Comparison of ENCODE assay signal across 16 mouse cellular contexts in genomic region chr13:92134792-92135191, GRCm38 (mm10).
"Had no signal": no experiment of that assay in that cellular context is flagged by ENCODE, and none has a peak within 500 bp of the region (broad histone marks: within the 10 kb centered on the region; RNA-seq: fewer than 3 reads in every experiment).

No protein-coding gene starts in this region.

- H3K36me3 ChIP-seq: neural tube, embryonic 13.5 days; neural tube, embryonic 15.5 days; stomach, embryonic 15.5 days had no signal

- H3K4me2 ChIP-seq: neural tube, embryonic 13.5 days; neural tube, embryonic 15.5 days; stomach, embryonic 15.5 days had no signal

- H3K4me3 ChIP-seq: neural tube, embryonic 13.5 days; neural tube, embryonic 15.5 days; stomach, embryonic 15.5 days had no signal

- H3K9ac ChIP-seq: neural tube, embryonic 13.5 days; neural tube, embryonic 15.5 days; stomach, embryonic 15.5 days had no signal

- H3K27ac ChIP-seq: neural tube, embryonic 13.5 days; neural tube, embryonic 15.5 days; stomach, embryonic 15.5 days; stomach, postnatal 0 days had no signal

- H3K9me3 ChIP-seq: neural tube, embryonic 13.5 days; neural tube, embryonic 15.5 days; stomach, embryonic 15.5 days had no signal

- DNase-seq: retina, postnatal 1 day; right cerebral cortex, adult 18-20 months; right cerebral cortex, postnatal 14 days; right cerebral cortex, postnatal 25 days; right cerebral cortex, postnatal 4 days; spleen, adult 18-20 months; thymus, adult 18-20 months; thymus, adult 2 months; thymus, postnatal 14 days; thymus, postnatal 25 days; thymus, postnatal 36 days; thymus, postnatal 4 days had no signal
